Mouse (Mus musculus) olfactory bulb, adult 2 months (tissue): Measurements from ENCODE around the gene Atxn7l3.

Experiments
- CTCF ChIP-seq: fragments of 200-500 bp; IDR thresholded peaks from 2 replicates; pipeline ENCODE4 v1.5.1; 2012; ENCODE audit warnings: low read depth, mild to moderate bottlenecking, low read length, moderate library complexity; ENCODE audit not compliant: insufficient read depth
- POLR2A ChIP-seq: fragments of 200-500 bp; IDR thresholded peaks from 2 replicates; pipeline ENCODE4 v1.6.1; 2012; ENCODE audit warnings: mild to moderate bottlenecking, low read depth, low read length, moderate library complexity; ENCODE audit not compliant: insufficient read depth

DNA sequence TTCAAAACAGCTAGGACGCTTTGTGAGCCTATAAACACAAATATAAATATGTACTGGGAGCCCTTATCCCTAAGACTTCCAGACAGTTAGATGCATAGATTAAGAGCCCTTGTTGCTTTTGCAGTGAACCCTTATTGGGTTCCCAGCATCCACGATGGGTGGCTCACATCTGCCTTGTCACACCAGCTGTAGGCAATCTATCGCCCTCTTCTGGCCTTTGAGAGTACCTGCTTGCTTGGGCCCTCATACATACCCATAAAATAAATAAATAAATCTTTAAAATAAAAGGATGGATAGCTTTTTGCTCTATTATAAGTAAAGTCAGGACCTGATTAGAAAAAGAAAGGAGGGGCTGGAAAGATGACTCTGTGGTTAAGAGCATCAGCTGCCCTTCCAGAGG lies 37.9 kb downstream of the Atxn7l3 start:
- TF ChIP-seq CTCF (no peak), POLR2A (no peak)
